Mouse (Mus musculus): Measurements from ENCODE around the gene Cmya5. TPM values are rescaled to one million over a fixed set of nuclear protein-coding genes. Genes with fewer than 3 reads are reported as not detected.
"Not testable (repeated sequence)": the region's sequence is repeated elsewhere in the genome, so short reads cannot be mapped to it uniquely, and the experiment has no call there.

Cmya5 gene
- total RNA-seq, 2 experiments from 2014 or later = 0.17 TPM; not detected in 1

DNA sequence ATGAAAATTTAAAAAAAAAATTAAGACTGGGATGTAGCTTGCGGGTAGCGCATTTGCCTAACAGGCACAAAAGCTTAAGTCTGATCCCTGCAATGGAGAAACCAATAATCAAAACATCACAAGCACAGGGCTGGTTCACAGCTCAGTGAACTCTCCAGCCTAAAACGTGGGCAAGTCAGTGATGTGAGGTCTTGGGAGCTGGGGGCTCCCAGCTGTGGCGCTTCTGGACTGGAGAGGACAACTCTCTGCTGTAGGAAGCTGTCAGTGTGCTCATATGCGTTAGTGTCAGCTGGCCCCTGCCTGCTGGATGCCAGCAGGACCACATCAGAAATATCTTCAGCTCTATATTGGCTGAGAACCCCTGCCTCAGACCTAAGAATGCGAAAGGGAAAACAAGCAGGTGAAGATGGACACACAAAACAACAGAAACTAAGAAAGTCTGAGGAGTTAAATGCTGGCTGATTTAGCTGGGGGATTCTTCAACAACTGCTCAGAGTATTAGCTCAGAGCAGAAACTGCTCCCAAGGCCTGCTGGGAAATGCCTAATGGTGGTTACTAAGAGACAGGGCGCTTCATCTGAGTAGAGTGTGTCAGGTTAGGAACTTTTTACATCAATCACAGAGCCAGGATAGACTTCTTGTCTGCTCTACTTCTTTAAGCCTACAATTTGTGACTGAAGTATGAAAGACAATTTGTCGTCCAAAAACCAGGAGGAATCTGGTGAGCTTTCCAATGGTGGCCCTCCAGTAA, 16.2 kb downstream of the Cmya5 start:
- no peak for ATAC-seq (replicated peaks; ENCODE audit: low FRiP score, poor library complexity, severe bottlenecking)

DNA sequence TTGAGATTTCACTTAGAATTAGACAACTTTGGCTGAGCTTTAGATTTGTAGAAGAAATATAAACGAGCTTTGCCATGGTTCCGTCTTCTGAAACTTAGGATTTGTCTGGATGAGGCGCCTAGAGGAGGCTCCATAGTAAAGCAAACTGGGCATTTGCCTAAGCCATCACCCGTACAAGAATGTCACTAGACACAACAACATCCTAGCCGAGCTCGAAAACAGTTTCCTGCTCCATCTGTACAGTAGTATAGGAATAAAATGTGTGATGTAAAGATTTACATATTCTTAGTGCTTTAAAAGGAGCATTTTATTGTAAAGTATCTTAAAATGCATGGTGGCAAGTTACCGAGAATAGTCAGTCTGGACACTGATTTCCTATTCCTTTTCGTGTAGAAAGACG, 22.2 kb downstream of the Cmya5 start:
- no peak for ATAC-seq (replicated peaks; ENCODE audit: low FRiP score, poor library complexity, severe bottlenecking)

DNA sequence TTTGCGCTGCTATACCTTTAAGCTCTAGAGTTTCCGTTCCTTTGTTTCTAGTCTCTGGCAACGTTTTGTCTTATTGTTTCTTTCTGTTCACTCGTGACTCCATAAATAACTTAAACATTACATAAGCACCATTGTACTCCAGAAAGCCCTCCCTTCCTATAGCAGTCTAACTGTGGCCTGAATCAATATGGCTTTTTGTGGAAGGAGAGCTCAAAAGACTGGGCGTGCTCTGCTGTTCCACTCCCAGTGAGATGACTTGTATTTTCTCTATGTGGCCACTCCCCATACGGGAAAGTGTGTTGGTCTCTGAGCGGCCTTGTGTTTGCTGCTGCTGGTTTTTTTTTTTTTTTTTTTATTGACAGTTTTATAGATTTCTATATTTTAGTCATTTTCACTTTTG, 27.3 kb downstream of the Cmya5 start:
- ATAC-seq (replicated peaks; ENCODE audit: low FRiP score, poor library complexity, severe bottlenecking) = no peak

DNA sequence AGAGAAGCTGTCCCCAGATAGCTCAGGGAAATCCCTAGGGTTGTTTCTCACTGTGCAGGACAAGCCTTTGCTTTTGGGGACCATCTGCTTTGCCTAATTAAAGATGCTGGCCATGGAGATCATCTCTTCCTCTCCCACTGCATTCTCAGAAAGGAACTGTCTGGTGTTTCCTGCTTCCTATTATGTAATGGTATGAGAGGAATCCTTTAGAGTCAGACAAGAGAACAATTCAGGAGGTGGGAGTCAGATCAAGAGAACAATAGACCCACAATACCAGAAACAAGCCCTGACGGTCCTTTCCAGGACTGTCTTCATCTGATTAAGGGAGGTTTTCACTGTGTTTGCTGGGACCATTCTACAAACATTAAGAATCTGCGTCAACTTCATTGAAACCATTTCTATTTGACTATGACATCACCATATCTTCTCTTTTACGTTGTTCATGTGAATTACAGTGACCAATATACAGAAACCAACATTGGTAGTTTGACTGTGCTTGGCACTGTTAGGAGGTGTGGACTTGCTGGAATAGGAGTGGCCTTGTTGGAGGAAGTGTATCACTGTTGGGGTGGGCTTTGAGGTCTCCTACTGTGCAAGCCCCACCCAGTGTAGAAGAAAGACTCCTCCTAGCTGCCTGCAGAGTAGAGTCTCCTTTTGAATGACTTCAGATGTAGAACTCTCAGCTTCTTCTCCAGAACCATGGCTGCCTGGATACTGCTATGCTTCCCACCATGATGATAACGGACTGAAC, 42.0 kb downstream of the Cmya5 start:
- no peak for ATAC-seq (replicated peaks; ENCODE audit: low FRiP score, poor library complexity, severe bottlenecking)

DNA sequence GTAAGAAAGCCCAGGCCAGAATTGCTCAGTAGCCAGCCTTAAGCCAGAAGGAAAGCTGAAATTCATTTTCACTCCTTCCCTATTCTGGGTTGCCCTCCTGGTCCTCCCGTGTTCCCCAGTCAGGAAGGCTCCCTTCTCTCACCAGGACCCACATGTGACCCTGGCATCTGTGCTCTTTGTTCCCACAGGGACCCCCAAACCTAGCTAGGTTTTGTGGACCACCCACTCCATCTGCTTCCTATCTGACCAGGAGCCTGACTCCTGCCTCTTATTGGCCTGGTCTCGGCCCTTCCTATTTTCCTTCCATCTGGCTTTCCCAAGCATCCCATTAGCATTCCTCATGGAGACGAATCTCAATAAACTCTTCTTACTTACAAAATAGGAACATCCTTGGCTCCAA, 45.9 kb downstream of the Cmya5 start:
- no peak for ATAC-seq (replicated peaks; ENCODE audit: low FRiP score, poor library complexity, severe bottlenecking)

DNA sequence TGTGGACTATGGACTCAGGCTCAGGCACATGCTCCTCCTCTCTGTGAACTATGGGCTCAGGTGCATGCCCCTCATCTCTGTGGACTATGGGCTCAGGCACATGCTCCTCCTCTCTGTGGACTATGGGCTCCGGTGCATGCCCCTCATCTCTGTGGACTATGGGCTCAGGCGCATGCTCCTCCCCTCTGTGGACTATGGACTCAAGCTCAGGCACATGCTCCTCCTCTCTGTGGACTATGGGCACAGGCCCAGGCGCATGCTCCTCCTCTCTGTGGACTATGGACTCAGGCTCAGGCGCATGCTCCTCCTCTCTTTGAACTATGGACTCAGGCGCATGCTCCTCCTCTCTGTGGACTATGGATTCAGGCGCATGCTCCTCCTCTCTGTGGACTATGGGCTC, 47.9 kb downstream of the Cmya5 start:
- no peak for ATAC-seq (replicated peaks; ENCODE audit: low FRiP score, poor library complexity, severe bottlenecking)

DNA sequence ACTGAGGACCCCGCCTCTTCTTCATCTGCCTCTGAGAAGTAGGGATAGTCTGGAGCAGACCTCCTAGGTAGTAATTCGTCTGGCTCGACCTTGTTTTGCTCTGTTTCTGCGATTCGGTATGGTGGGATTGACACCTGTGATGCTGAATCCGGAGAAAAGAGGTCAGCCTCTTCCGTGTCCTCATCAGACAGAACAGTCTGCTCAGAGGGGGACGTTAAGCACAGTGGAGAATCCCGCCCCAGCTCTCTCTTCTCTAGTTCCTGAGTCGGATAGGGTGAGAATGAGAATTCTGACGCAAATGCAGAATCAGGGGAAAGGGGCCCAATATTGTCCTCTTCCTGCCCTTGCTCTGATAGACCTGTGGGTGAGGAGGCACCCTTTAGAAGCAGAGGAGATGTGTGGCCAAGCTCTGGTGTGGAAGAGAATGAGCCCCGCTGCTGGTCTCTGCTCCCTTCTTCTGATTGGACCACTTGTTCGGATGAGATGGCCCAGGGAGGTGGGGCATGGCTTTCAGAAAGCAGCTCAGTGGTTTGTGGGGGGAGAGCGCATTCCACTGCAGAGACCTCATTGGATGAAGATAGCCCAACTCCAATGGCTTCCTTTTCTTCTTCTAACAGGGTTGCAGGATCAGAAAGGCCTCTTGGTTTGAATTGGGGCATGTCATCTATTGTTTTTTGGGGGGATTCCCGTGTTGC, 49.3 kb downstream of the Cmya5 start:
- no peak for ATAC-seq (replicated peaks; ENCODE audit: low FRiP score, poor library complexity, severe bottlenecking)

DNA sequence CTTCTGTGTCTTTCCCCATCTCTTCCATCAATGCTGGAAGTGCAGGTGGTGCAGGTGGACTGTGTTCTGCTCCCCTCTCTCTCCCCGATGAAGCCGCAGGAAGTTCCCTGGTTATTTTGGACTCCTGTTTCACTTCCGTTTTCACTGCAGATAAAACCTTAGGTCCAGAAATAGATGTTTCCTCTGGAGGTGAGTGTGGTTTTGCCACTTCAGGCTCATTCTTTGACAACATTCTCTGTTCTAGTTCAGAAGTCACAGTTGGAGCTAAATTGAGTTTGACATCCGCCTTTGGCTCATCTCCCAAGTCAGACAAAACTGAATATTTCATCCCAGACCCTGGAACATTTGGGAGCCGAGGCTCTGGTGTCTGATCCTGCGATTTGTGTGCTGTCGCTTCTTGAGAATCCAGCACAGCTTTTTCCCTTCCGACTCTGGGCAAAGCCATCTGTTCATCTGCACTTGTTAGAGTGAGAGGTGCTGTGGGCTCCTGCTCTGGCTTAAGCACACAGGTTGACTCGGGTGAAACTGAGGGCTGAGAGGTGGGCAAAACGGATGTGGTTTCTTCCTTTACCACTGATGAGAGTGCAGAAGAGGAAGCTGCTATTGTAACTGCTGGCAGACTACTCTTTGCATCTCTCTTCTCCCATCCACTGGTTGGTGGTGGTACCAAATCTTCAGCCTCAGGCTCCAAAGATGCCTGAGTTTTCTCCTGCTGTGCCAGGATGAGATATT, 50.2 kb downstream of the Cmya5 start:
- ATAC-seq (replicated peaks; ENCODE audit: low FRiP score, poor library complexity, severe bottlenecking) = no peak

DNA sequence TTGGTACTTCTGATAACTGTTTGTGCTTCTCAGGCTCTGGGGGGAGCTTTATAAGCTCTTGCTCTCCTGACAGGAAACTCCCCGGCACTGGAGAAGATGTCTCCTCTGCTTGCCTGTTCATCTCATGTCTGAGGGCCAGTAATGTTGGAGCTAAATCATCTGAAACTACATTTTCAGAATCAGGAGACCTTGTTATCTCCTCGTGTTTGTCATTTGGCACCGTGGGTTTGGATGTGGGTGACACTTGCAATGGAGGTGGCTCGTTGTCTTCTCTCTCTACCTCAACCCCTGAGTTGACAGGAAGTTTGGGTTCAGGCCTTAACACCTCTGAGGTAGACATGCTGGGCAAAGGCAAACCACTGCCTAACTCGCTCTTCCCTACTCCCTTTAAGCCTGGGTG, 50.8 kb downstream of the Cmya5 start:
- ATAC-seq (replicated peaks; ENCODE audit: low FRiP score, poor library complexity, severe bottlenecking) = no peak

DNA sequence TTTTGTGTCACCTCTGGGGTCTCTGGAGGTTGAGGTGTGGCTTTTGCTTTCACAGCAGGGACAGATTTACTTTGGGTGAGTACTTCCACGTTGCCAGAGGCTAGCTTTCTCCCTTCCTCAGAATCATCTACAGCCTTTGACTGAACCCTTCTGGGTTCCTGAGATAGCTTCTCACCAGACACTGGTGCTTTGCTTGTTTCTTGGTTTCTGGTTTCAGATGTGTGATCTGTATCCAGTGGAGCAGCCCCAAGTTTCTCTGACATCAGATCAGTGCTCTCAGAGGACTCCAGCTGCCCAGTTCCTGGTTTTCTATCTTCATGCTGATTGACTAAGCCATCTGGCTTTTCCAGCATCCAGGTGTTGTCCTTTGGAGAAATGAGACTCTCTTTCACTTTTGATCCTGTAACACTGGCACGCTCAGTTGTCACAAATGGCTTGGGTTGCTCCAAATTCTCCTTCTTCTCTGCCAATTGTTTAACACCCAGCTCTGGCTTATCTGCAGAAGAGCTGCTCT, 51.6 kb downstream of the Cmya5 start:
- ATAC-seq (replicated peaks; ENCODE audit: low FRiP score, poor library complexity, severe bottlenecking) = no peak

DNA sequence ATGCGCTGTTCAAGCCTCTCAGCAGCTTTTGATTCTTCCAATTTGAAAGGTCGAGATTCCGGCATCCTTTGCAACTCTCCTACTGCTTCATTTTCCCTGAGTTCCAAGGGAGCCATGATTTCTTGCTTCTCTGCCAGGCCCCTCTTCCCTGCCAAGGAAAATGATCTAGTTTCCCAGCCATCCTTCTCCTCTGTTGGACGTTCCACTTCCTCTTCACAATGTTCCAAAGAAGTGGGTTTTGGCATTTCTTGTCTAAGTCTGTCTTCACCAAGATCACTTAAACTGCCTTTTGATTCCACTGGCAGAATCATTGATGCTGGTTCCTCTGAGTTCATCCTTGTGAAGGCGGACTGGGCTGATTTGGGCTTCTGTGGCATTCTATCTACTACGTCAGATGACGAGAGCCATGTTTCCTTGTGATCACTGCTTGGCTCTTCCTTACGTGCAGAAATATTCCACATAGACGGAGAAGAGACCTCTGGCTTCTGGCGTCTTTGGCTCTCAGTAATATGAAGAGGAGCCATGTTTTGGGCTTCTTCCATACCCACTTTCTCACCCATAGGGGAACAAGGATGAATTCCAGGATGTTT, 52.6 kb downstream of the Cmya5 start:
- no peak for ATAC-seq (replicated peaks; ENCODE audit: low FRiP score, poor library complexity, severe bottlenecking)

DNA sequence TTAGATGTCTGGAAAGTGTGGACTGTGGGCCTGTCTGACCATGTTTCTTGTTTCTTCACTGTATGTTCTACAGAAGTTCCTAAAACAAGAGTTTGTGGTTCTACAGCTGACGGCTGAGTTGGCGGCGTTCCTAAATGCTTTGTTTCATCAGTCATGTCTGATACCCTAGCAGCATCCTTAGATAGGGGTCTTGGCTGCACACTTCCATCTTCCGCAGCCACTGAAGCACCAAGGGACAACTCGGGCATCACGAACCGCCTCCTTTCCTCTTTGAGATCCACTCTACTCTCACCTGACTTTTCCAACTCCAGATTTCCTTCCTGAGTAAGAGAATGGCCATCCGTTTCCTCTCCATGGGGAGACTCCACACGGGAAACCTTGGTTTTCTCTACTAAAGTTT, 53.3 kb downstream of the Cmya5 start:
- no peak for ATAC-seq (replicated peaks; ENCODE audit: low FRiP score, poor library complexity, severe bottlenecking)

DNA sequence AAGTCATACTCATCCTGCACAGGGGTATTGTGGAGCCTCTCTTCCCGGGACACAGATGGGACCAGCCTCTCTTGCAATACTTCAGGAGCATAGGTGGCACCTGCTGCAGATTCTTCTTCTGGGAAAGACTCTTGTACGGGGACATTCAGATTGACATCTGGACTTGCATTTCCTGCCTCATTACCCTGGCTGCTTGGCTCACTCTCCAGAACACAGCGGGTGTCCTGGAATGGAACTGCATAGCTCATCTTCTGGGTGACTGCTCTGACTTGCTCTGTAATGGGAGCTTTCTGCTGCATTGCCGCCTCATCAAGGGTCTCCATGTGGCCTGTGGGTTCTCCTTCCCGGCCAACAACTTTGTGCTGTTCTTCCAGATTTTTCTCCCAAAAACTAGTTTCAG, 55.0 kb downstream of the Cmya5 start:
- ATAC-seq (replicated peaks; ENCODE audit: low FRiP score, poor library complexity, severe bottlenecking) = no peak

DNA sequence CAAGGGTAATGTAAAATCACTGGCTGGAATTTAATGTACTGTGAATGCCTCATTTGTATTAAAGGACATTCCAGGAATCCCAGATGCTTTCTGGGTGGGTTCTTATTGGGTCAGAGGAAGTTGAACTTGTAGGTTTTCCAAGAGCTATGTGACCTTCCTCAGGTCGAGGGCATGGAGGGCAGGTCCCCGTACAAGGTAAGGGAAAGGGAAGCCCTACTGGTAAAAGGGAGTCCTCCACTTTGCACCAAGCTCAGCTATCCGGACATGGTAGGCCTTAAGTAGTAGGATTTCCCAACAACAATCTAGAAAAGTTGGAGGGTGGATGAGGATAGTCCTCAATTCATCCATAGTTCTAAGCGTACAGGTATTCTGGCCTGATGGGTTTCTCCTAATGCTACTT, 58.8 kb downstream of the Cmya5 start:
- ATAC-seq (replicated peaks; ENCODE audit: low FRiP score, poor library complexity, severe bottlenecking) = no peak

DNA sequence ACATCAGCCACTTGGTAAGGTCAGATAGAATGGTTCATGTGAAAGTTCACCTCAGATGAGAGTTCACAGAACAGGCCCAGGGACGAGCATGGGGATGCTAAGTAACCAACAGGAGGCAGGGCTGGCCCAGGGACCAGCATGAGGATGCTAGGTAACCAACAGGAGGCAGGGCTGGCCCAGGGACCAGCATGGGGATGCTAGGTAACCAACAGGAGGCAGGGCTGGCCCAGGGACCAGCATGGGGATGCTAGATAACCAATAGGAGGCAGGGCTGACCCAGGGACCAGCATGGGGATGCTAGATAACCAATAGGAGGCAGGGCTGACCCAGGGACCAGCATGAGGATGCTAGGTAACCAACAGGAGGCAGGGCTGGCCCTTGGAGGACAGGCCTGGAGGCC, 62.2 kb downstream of the Cmya5 start:
- ATAC-seq (replicated peaks; ENCODE audit: low FRiP score, poor library complexity, severe bottlenecking) = not testable (repeated sequence)

DNA sequence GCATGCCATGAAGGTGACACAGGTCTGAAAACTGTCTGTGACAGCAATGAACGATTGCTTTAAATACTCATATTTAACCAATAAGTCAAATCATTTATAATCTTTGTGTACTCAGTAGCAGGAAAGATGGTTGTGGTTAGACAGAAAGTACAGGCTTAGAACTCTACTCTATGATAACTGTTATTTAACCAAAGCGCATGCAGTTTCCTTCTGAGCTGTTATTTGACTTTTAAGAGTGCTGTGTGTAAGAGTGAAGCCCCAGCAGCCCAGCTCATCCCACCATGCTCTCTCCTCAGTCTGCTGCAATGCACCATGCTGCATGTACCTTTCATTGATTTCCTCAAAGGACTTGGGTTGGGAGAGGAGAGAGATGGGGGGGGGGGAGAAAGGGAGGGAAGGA, 63.7 kb downstream of the Cmya5 start:
- no peak for ATAC-seq (replicated peaks; ENCODE audit: low FRiP score, poor library complexity, severe bottlenecking)

DNA sequence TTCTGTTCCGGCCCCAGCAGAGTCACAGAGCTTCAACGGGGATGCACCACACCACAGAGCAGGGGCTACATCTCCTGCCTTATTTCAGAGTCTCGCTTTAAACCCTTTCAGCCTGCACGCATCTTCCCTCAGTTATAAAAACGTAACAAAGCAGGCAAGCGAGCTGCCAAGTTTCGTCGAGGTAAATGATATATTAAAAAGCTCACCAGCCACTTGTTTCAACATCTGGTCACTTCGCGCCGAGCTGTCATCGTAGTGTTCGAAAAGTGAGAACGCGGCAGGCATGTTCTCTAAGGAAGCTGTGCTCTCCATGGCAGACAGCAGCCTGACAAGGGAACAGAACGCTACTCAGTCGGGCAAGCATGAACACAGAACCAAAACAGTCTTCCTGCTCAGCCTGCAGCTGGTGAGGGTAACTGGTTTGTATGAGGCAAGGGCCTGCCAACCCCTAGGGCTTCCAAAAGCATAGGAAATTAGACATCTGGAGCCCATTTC, 70.3 kb downstream of the Cmya5 start:
- ATAC-seq (replicated peaks; ENCODE audit: low FRiP score, poor library complexity, severe bottlenecking) = no peak

DNA sequence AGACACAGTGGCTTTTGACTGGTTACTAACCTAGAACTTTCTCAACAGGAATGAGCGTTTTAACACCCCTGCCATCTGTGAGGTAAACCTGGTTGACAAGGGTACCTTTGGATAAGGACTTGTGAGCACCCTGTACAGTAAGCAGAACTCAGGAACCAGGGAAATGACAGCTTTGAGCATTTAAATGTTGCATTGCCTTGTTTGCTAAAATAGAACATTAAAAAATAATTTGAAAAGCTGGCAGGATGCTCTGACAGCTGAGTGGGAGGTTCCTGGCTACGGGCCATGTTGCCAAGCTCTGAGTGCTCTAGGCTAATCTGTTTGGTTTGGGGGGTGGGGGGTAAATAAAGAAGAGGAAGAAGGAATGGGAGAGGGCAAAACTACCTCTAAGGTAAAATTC, 70.9 kb downstream of the Cmya5 start:
- no peak for ATAC-seq (replicated peaks; ENCODE audit: low FRiP score, poor library complexity, severe bottlenecking)

DNA sequence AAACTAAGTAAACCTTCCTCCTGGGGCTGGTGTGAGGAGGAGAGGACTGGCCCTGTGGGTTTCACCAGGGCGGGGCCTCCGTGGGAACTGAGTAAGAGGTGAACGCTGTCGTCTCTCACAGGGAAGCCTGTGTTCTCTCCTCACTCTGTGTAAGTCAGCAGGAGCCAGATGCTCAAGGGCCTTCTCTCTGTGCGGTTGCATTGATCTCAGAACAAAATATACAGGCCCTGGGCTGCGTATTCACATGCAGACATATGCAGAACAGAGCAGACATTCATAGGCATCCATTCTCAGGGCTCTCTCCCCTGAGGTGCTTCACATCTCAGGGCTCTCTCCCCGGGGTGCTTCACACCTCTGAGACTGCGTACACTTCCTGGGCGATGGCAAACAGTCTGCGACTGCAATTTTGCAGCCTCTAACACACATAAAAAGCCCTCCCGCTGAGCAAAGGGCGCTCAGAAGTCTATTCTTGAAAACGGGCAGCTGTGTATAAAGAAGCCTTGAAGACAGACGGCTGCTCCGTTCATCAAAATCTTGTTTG, 71.6 kb downstream of the Cmya5 start:
- ATAC-seq (replicated peaks; ENCODE audit: low FRiP score, poor library complexity, severe bottlenecking) = no peak

All from erythroblast, adult 5-6 weeks (primary cell).